In genomic region chr14:12104297-12105155, GRCm38 (mm10) we compare ENCODE assay signal across 12 mouse cellular contexts.
DNase-seq lines count a peak whose midpoint lies in the region; ATAC-seq and TF ChIP-seq lines count a peak whose summit lies in the region.
"Had no signal": no experiment of that assay in that cellular context is flagged by ENCODE, and none has a peak within 500 bp of the region (broad histone marks: within the 10 kb centered on the region; RNA-seq: fewer than 3 reads in every experiment).

No protein-coding gene starts in this region.

- peak; percentile 51 for DNase-seq in kidney, adult 18-20 months
- no peak for DNase-seq in kidney, postnatal 4 days
- DNase-seq in kidney, postnatal 14 days = peak; percentile 34
- DNase-seq in left cerebral cortex, adult 2 months (ENCODE audit: extremely low spot score in 1 of 2, low spot score in 2 of 2) = no peak
- DNase-seq in cerebellum, adult 18-20 months = no peak
- DNase-seq: adrenal gland, postnatal 25 days; layer of hippocampus, postnatal 36 days; right cerebral cortex, postnatal 25 days had no signal

- intact Hi-C loops in left cerebral cortex, adult 2 months (cut with DNase I) = no loop called here

- peaks cover 10% of the 10 kb centered on the region; the same call in 1 of the 2 replicates for H3K4me1 ChIP-seq in intestine, postnatal 0 days (replicated peaks; ENCODE audit: control insufficient read depth, insufficient read depth, low read length)
- H3K4me1 ChIP-seq in small intestine, adult 2 months (ENCODE audit: control insufficient read depth, insufficient read depth, insufficient read length, low read length) = peaks cover 23% of the 10 kb centered on the region; the same call in 1 of the 2 replicates
- H3K4me1 ChIP-seq: embryonic facial prominence, embryonic 13.5 days had no signal

- H3K9me3 ChIP-seq in intestine, postnatal 0 days (ENCODE audit: control insufficient read depth) = no peaks in the 10 kb centered on the region
- H3K9me3 ChIP-seq: embryonic facial prominence, embryonic 13.5 days; neural tube, embryonic 13.5 days had no signal

- no peak overlapping the region for H3K4me2 ChIP-seq in intestine, postnatal 0 days (replicated peaks; ENCODE audit: low read depth)
- H3K4me2 ChIP-seq: embryonic facial prominence, embryonic 13.5 days; neural tube, embryonic 13.5 days had no signal

- peak; percentile 64 for ATAC-seq in intestine, postnatal 0 days

- peak overlapping the region; percentile 72 for H3K27ac ChIP-seq in intestine, postnatal 0 days (ENCODE audit: low read depth, low read length)
- peak overlapping the region; percentile 28; the same call in 1 of the 2 replicates for H3K27ac ChIP-seq in small intestine, adult 2 months (ENCODE audit: insufficient read depth, low read depth, low read length)
- no peak overlapping the region for H3K27ac ChIP-seq in left cerebral cortex, adult 2 months
- H3K27ac ChIP-seq: embryonic facial prominence, embryonic 13.5 days; neural tube, embryonic 13.5 days had no signal

- no peak for TF ChIP-seq POLR2A in small intestine, adult 2 months (IDR thresholded peaks at IDR 0.05; ENCODE audit: low read depth, low read length)

- no peaks in the 10 kb centered on the region for H3K27me3 ChIP-seq in intestine, postnatal 0 days (replicated peaks; ENCODE audit: control insufficient read depth, insufficient read depth, low read length)
- no peaks in the 10 kb centered on the region for H3K27me3 ChIP-seq in small intestine, adult 2 months (ENCODE audit: control insufficient read depth, insufficient read depth, low read length)
- H3K27me3 ChIP-seq: embryonic facial prominence, embryonic 13.5 days; neural tube, embryonic 13.5 days had no signal

- TF ChIP-seq CTCF in intestine, postnatal 0 days (IDR thresholded peaks at IDR 0.05; ENCODE audit: low read depth) = no peak
- TF ChIP-seq CTCF in small intestine, adult 2 months (IDR thresholded peaks at IDR 0.05; ENCODE audit: extremely low read depth, insufficient read length, insufficient replicate concordance, low read depth, low read length) = no peak
- TF ChIP-seq CTCF in left cerebral cortex, adult 2 months (IDR thresholded peaks at IDR 0.05) = no peak

- no peaks in the 10 kb centered on the region for H3K36me3 ChIP-seq in intestine, postnatal 0 days (ENCODE audit: control insufficient read depth, insufficient read depth)
- H3K36me3 ChIP-seq in small intestine, adult 2 months (ENCODE audit: control insufficient read depth, insufficient read depth, low read length) = no peaks in the 10 kb centered on the region
- H3K36me3 ChIP-seq: embryonic facial prominence, embryonic 13.5 days; neural tube, embryonic 13.5 days had no signal

- no peak overlapping the region for H3K4me3 ChIP-seq in intestine, postnatal 0 days (ENCODE audit: low read depth, low read length)
- no peak overlapping the region for H3K4me3 ChIP-seq in small intestine, adult 2 months (ENCODE audit: low read depth, low read length)
- H3K4me3 ChIP-seq in left cerebral cortex, adult 2 months = no peak overlapping the region
- H3K4me3 ChIP-seq: embryonic facial prominence, embryonic 13.5 days; neural tube, embryonic 13.5 days had no signal

- WGBS in intestine, postnatal 0 days = 64% methylated on average over 12 of the region's 12 CpGs
- WGBS in small intestine, adult 2 months = 63% methylated on average over 12 of the region's 12 CpGs

- no peak overlapping the region for H3K9ac ChIP-seq in intestine, postnatal 0 days (ENCODE audit: low read depth, low read length)
- H3K9ac ChIP-seq: embryonic facial prominence, embryonic 13.5 days; neural tube, embryonic 13.5 days had no signal

Comparison
In these comparisons a context has a peak if more than half of its experiments do, and no peak if none do; other contexts are left out.
1. DNase-seq: peak in kidney, adult 18-20 months (single experiment) and kidney, postnatal 14 days (single experiment); none in kidney, postnatal 4 days (0 of 2), left cerebral cortex, adult 2 months (0 of 2) and cerebellum, adult 18-20 months (0 of 2).